Mouse (Mus musculus) forebrain, postnatal 0 days (tissue): ENCODE results near the gene Cited4. TPM values are rescaled to one million over a fixed set of nuclear protein-coding genes. Genes with fewer than 3 reads are reported as not detected.
A peak's percentile ranks its signal among the peaks of the same experiment; 100 is the strongest.

Experiments used
- ATAC-seq: fragments of 200-750 bp; cut with Nextera tagmentation; 2 replicates; pipeline ENCODE4 v1.8.0; 2017; ENCODE audit warnings: mild to moderate bottlenecking, moderate library complexity
- DNase-seq: peaks from one replicate; pipeline ENCODE4 v3.0.0-alpha.2; 2015
- H3K27ac ChIP-seq: fragments of 300-500 bp; sonication (generic); 2 replicates; pipeline ENCODE4 v1.5.1; 2014; ENCODE audit warnings: low read depth, mild to moderate bottlenecking, antibody characterized with exemption, low read length, moderate library complexity, mixed read lengths
- H3K27me3 ChIP-seq: fragments of 300-500 bp; sonication (generic); 2 replicates; pipeline ENCODE4 v1.6.1; 2014; ENCODE audit warnings: mild to moderate bottlenecking, low read length, mixed read lengths; ENCODE audit not compliant: insufficient read depth
- H3K36me3 ChIP-seq: fragments of 300-500 bp; sonication (generic); 2 replicates; pipeline ENCODE4 v1.6.1; 2014; ENCODE audit warnings: mild to moderate bottlenecking, moderate library complexity; ENCODE audit not compliant: insufficient read depth
- H3K4me1 ChIP-seq: fragments of 300-500 bp; sonication (generic); 2 replicates; pipeline ENCODE4 v1.6.1; 2014; ENCODE audit warnings: antibody characterized with exemption; ENCODE audit not compliant: insufficient read depth
- H3K4me2 ChIP-seq: fragments of 300-500 bp; sonication (generic); 2 replicates; pipeline ENCODE4 v1.6.1; 2014; ENCODE audit warnings: low read depth, mild to moderate bottlenecking, moderate library complexity
- H3K4me3 ChIP-seq: fragments of 300-500 bp; sonication (generic); 2 replicates; pipeline ENCODE4 v1.5.1; 2014; ENCODE audit warnings: low read depth, low read length, mixed read lengths
- H3K9ac ChIP-seq: fragments of 300-500 bp; sonication (generic); 2 replicates; pipeline ENCODE4 v1.6.1; 2014; ENCODE audit warnings: mild to moderate bottlenecking
- H3K9me3 ChIP-seq: fragments of 300-500 bp; sonication (generic); 2 replicates; pipeline ENCODE4 v1.6.1; 2016; ENCODE audit warnings: low read length
- CTCF ChIP-seq: sonication (generic); IDR thresholded peaks from 2 replicates; pipeline ENCODE4 v1.5.1; 2016; ENCODE audit warnings: antibody characterized with exemption, control low read depth, low read depth
- WGBS: fragments of 180-500 bp; shearing (Covaris S2); extraction: QIAGEN DNeasy Blood & Tissue Kit; methylation state at CpG from one replicate; pipeline ENCODE4 v1.1.7; 2014; 5-methylcytosine and 5-hydroxymethylcytosine counted together
- polyA plus RNA-seq: library from polyadenylated mRNA; unstranded; fragments of >200 nt; fragmentation: Nextera tagmentation; extraction: Ambion mirVana; gene quantifications from 2 replicates; pipeline ENCODE4 v1.2.1, GENCODE M21; 2015
- total RNA-seq: library from RNA; depleted of rRNA; stranded (reverse); fragments of >200 nt; gene quantifications from 2 replicates; pipeline ENCODE4 v1.2.3, GENCODE M21; 2014

Cited4 gene
- total and polyA plus RNA-seq, 2 experiments from 2014 or later = 5.3 to 6.0 TPM

GRCm38 (mm10) chr4:120675640-120676039, 9.3 kb downstream of the Cited4 start:
- Histone ChIP-seq H3K4me2 (no peak overlapping the region), H3K9ac (no peak overlapping the region), H3K27ac (no peak overlapping the region), H3K4me3 (no peak overlapping the region), H3K36me3 (no peaks in the 10 kb centered on the region), H3K9me3 (no peaks in the 10 kb centered on the region), H3K27me3 (no peaks in the 10 kb centered on the region), H3K4me1 (no peaks in the 10 kb centered on the region)
- TF ChIP-seq CTCF = no peak
- 73% methylated on average over 2 of the region's 2 CpGs for WGBS
- DNase-seq = no peak
- no peak for ATAC-seq

DNA sequence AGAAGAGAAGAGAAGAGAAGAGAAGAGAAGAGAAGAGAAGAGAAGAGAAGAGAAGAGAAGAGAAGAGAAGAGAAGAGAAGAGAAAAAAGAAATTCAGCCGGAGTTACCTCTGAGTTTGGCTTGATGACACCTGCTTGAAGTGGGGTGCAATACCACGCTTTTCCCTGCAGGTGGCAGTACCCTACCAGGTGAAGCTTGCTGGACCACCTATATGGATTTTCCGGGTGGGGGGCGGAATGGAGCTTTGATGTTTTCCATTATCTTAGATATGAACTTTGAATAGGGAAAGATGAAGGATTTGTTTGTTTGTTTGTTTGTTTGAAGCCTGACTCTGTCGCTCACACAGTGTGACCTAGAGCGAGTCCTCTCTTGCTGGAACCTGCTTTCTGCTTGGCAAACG, 14.6 kb downstream of the Cited4 start:
- DNase-seq = peak; percentile 59
- no peaks in the 10 kb centered on the region for H3K4me1 ChIP-seq
- 56% methylated on average over 7 of the region's 7 CpGs for WGBS
- no peak overlapping the region for H3K4me2 ChIP-seq
- no peak overlapping the region for H3K27ac ChIP-seq
- H3K9ac ChIP-seq = no peak overlapping the region
- TF ChIP-seq CTCF = peak; percentile 81
- H3K27me3 ChIP-seq = no peaks in the 10 kb centered on the region
- no peak for ATAC-seq
- H3K4me3 ChIP-seq = no peak overlapping the region
- H3K36me3 ChIP-seq = no peaks in the 10 kb centered on the region
- no peaks in the 10 kb centered on the region for H3K9me3 ChIP-seq

DNA sequence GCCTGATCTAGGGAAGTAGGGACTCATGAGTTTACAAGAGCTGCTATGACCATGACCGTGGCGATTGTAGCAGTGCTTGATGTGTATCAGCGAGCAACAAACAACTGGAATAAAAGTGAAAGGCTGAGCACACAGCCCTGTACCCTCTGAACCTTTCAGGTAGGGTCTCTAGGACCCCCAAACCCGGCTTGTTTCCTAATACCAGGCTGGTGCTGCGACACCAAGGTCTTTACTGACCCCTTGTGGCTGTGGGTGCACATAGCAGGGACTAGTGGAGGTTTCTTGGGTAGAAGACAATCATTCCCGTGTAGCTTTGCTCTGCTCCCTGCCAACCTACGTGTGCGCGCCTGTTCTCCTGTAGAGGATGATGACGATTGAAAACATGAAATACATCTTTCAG, 15.8 kb downstream of the Cited4 start:
- 31% methylated on average over 10 of the region's 10 CpGs for WGBS
- Histone ChIP-seq H3K27ac (no peak overlapping the region), H3K4me2 (no peak overlapping the region), H3K9me3 (no peaks in the 10 kb centered on the region), H3K9ac (no peak overlapping the region), H3K36me3 (no peaks in the 10 kb centered on the region), H3K4me1 (no peaks in the 10 kb centered on the region), H3K4me3 (no peak overlapping the region), H3K27me3 (no peaks in the 10 kb centered on the region)
- peak; percentile 86 for TF ChIP-seq CTCF
- DNase-seq (peak; percentile 74), ATAC-seq (0 out of 2 replicates have a peak, but pooled peaks have one; percentile 8)

- no peaks in the 10 kb centered on the region for H3K9me3 ChIP-seq
- DNase-seq (no peak), ATAC-seq (no peak)
- no peaks in the 10 kb centered on the region for H3K4me1 ChIP-seq
- TF ChIP-seq CTCF = no peak
- 54% methylated on average over 9 of the region's 9 CpGs for WGBS
- H3K27ac ChIP-seq = no peak overlapping the region
- H3K36me3 ChIP-seq = no peaks in the 10 kb centered on the region
- no peak overlapping the region for H3K9ac ChIP-seq
- no peak overlapping the region for H3K4me2 ChIP-seq
- H3K27me3 ChIP-seq = no peaks in the 10 kb centered on the region
- no peak overlapping the region for H3K4me3 ChIP-seq
Observed at GRCm38 (mm10) chr4:120683278-120683997, 17.1 kb downstream of the Cited4 start.

GRCm38 (mm10) chr4:120687282-120687681, 20.9 kb downstream of the Cited4 start:
- Histone ChIP-seq H3K36me3 (no peaks in the 10 kb centered on the region), H3K27ac (no peak overlapping the region), H3K27me3 (no peaks in the 10 kb centered on the region), H3K4me3 (no peak overlapping the region), H3K9ac (no peak overlapping the region), H3K9me3 (no peaks in the 10 kb centered on the region), H3K4me1 (no peaks in the 10 kb centered on the region), H3K4me2 (no peak overlapping the region)
- ATAC-seq = no peak
- DNase-seq = no peak
- no peak for TF ChIP-seq CTCF
- 51% methylated on average over 6 of the region's 6 CpGs for WGBS

- WGBS = 74% methylated on average over 6 of the region's 6 CpGs
- H3K9me3 ChIP-seq = no peaks in the 10 kb centered on the region
- H3K27me3 ChIP-seq = no peaks in the 10 kb centered on the region
- H3K4me3 ChIP-seq = no peak overlapping the region
- no peak overlapping the region for H3K9ac ChIP-seq
- H3K36me3 ChIP-seq = no peaks in the 10 kb centered on the region
- H3K4me2 ChIP-seq = no peak overlapping the region
- no peak for ATAC-seq
- no peaks in the 10 kb centered on the region for H3K4me1 ChIP-seq
- no peak for TF ChIP-seq CTCF
- no peak for DNase-seq
- no peak overlapping the region for H3K27ac ChIP-seq
Observed at GRCm38 (mm10) chr4:120689317-120689716, 22.9 kb downstream of the Cited4 start.

DNA sequence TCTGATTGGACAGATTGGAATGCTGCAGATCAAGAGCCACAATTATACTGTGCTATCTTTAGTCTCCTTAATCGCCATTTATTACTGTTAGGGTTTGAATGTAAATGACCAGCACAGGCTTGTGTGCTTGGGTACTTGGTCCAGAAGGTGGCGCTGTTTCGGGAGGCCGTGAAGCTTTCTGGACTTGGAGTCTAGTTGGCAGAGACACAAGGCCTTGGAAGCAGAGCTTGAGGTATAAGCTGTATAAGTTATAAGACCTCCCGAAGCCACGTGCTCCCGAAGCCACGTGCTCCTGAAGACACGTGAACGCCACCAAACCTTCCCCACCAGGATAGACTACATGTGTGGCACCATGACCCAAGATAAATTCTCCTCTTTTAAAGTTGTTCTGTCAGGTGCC, 26.3 kb downstream of the Cited4 start:
- no peaks in the 10 kb centered on the region for H3K27me3 ChIP-seq
- H3K9ac ChIP-seq = no peak overlapping the region
- no peaks in the 10 kb centered on the region for H3K9me3 ChIP-seq
- WGBS = 39% methylated on average over 10 of the region's 10 CpGs
- peak; percentile 61 for DNase-seq
- H3K4me1 ChIP-seq = no peaks in the 10 kb centered on the region
- no peaks in the 10 kb centered on the region; the same call in 1 of the 2 replicates for H3K36me3 ChIP-seq
- no peak overlapping the region for H3K4me2 ChIP-seq
- no peak overlapping the region for H3K4me3 ChIP-seq
- TF ChIP-seq CTCF = peak; percentile 69
- H3K27ac ChIP-seq = no peak overlapping the region
- peak; percentile 50 for ATAC-seq
